ENCODE assay signal across 10 mouse cellular contexts in genomic region chr17:37190711-37191110, GRCm38 (mm10). TPM values are rescaled to one million over a fixed set of nuclear protein-coding genes. Genes with fewer than 3 reads are reported as not detected.
DNase-seq lines count a peak whose midpoint lies in the region; ATAC-seq and TF ChIP-seq lines count a peak whose summit lies in the region.
"Had no signal": no experiment of that assay in that cellular context is flagged by ENCODE, and none has a peak within 500 bp of the region (broad histone marks: within the 10 kb centered on the region; RNA-seq: fewer than 3 reads in every experiment).

No protein-coding gene starts in this region.

- no peak overlapping the region for H3K4me2 ChIP-seq in kidney, postnatal 0 days (ENCODE audit: low read length)
- H3K4me2 ChIP-seq: liver, embryonic 15.5 days had no signal

- 36% methylated on average over 2 of the region's 2 CpGs for WGBS in heart, embryonic 10.5 days
- 53% methylated on average over 2 of the region's 2 CpGs for WGBS in kidney, postnatal 0 days

- no peak overlapping the region for H3K9ac ChIP-seq in kidney, postnatal 0 days (ENCODE audit: low read depth, low read length)
- H3K9ac ChIP-seq: liver, embryonic 15.5 days had no signal

- no peaks in the 10 kb centered on the region for H3K9me3 ChIP-seq in heart, embryonic 10.5 days
- H3K9me3 ChIP-seq in kidney, postnatal 0 days (replicated peaks; ENCODE audit: low read length) = no peaks in the 10 kb centered on the region
- H3K9me3 ChIP-seq: liver, embryonic 15.5 days had no signal

- H3K27ac ChIP-seq in heart, embryonic 10.5 days = no peak overlapping the region
- no peak overlapping the region for H3K27ac ChIP-seq in kidney, postnatal 0 days
- H3K27ac ChIP-seq: liver, embryonic 15.5 days had no signal

- peaks cover 18% of the 10 kb centered on the region; the same call in 1 of the 2 replicates for H3K27me3 ChIP-seq in heart, embryonic 10.5 days (ENCODE audit: insufficient read depth, poor library complexity, severe bottlenecking)
- H3K27me3 ChIP-seq in kidney, postnatal 0 days (ENCODE audit: insufficient read depth, low read length) = peaks cover 6% of the 10 kb centered on the region; the same call in 1 of the 2 replicates

- ATAC-seq in kidney, postnatal 0 days (replicated peaks; ENCODE audit: low FRiP score, low read depth) = peak; percentile 57
- ATAC-seq in CD4-positive, CD25-positive, alpha-beta regulatory T cell, adult 4 months = no peak

- no peak for TF ChIP-seq CTCF in kidney, postnatal 0 days (IDR thresholded peaks at IDR 0.05; ENCODE audit: low read depth)

- DNase-seq in heart, postnatal 4 days = peak; percentile 66
- DNase-seq in heart, embryonic 10.5 days (ENCODE audit: low spot score) = no peak
- DNase-seq in urinary bladder, postnatal 36 days (ENCODE audit: low spot score in 2 of 2) = peak; percentile 11 to 16
- no peak for DNase-seq in urinary bladder, postnatal 4 days (ENCODE audit: low spot score in 2 of 2)
- peak; percentile 77 for DNase-seq in kidney, postnatal 0 days (ENCODE audit: low spot score)
- DNase-seq in spleen, adult 18-20 months = no peak
- DNase-seq in thymus, postnatal 4 days = no peak

- no peaks in the 10 kb centered on the region for H3K4me1 ChIP-seq in heart, embryonic 10.5 days
- no peaks in the 10 kb centered on the region for H3K4me1 ChIP-seq in kidney, postnatal 0 days (replicated peaks; ENCODE audit: insufficient read depth, low read length)
- H3K4me1 ChIP-seq: liver, embryonic 15.5 days had no signal

- no peaks in the 10 kb centered on the region for H3K36me3 ChIP-seq in heart, embryonic 10.5 days
- no peaks in the 10 kb centered on the region for H3K36me3 ChIP-seq in kidney, postnatal 0 days (ENCODE audit: insufficient read depth, low read length)
- H3K36me3 ChIP-seq: liver, embryonic 15.5 days had no signal

- H3K4me3 ChIP-seq in heart, embryonic 10.5 days = no peak overlapping the region
- no peak overlapping the region for H3K4me3 ChIP-seq in kidney, postnatal 0 days (replicated peaks; ENCODE audit: low read depth, low read length)
- H3K4me3 ChIP-seq: liver, embryonic 15.5 days had no signal

RNA-seq across cellular contexts. Expression of gene Ubd, which starts 3.0 kb away (rescaled TPM):
- total RNA-seq in heart, postnatal 4 days (2021) = not detected
- not detected in 2 replicates for polyA plus RNA-seq in heart, embryonic 10.5 days (2016; fragmentation: Nextera tagmentation; extraction: Ambion mirVana)
- not detected in 2 replicates for polyA plus RNA-seq in kidney, postnatal 0 days (2015; fragmentation: Nextera tagmentation; extraction: Ambion mirVana)
- under 1 TPM in 1 of 2 experiments, not detected in 1; 0.70 TPM for polyA plus RNA-seq in CD4-positive, CD25-positive, alpha-beta regulatory T cell, adult 4 months (2017; shearing (Covaris generic))
- polyA plus RNA-seq: liver, embryonic 15.5 days; stomach, embryonic 14.5 days had no signal

RNA-seq across cellular contexts. Expression of gene Olfr94, which starts 10.1 kb away (rescaled TPM):
- total RNA-seq in heart, postnatal 4 days (2021) = not detected
- not detected in 2 replicates for polyA plus RNA-seq in heart, embryonic 10.5 days (2016; fragmentation: Nextera tagmentation; extraction: Ambion mirVana)
- polyA plus RNA-seq in kidney, postnatal 0 days (2015; fragmentation: Nextera tagmentation; extraction: Ambion mirVana) = not detected in 2 replicates
- not detected for polyA plus RNA-seq in CD4-positive, CD25-positive, alpha-beta regulatory T cell, adult 4 months (2017; shearing (Covaris generic))
- polyA plus RNA-seq: liver, embryonic 15.5 days; stomach, embryonic 14.5 days had no signal

RNA-seq across cellular contexts. Expression of gene Olfr95, which starts 22.2 kb away (rescaled TPM):
- not detected for total RNA-seq in heart, postnatal 4 days (2021)
- not detected in 2 replicates for polyA plus RNA-seq in heart, embryonic 10.5 days (2016; fragmentation: Nextera tagmentation; extraction: Ambion mirVana)
- not detected in 2 replicates for polyA plus RNA-seq in kidney, postnatal 0 days (2015; fragmentation: Nextera tagmentation; extraction: Ambion mirVana)
- not detected for polyA plus RNA-seq in CD4-positive, CD25-positive, alpha-beta regulatory T cell, adult 4 months (2017; shearing (Covaris generic))
- polyA plus RNA-seq: liver, embryonic 15.5 days; stomach, embryonic 14.5 days had no signal

RNA-seq across cellular contexts. Expression of gene Olfr96, which starts 29.2 kb away (rescaled TPM):
- total RNA-seq in heart, postnatal 4 days (2021) = not detected
- not detected in 2 replicates for polyA plus RNA-seq in heart, embryonic 10.5 days (2016; fragmentation: Nextera tagmentation; extraction: Ambion mirVana)
- not detected in 2 replicates for polyA plus RNA-seq in kidney, postnatal 0 days (2015; fragmentation: Nextera tagmentation; extraction: Ambion mirVana)
- polyA plus RNA-seq in CD4-positive, CD25-positive, alpha-beta regulatory T cell, adult 4 months (2017; shearing (Covaris generic)) = not detected
- polyA plus RNA-seq: liver, embryonic 15.5 days; stomach, embryonic 14.5 days had no signal

RNA-seq across cellular contexts. Expression of gene Olfr93, which starts 29.4 kb away (rescaled TPM):
- not detected for total RNA-seq in heart, postnatal 4 days (2021)
- not detected in 2 replicates for polyA plus RNA-seq in heart, embryonic 10.5 days (2016; fragmentation: Nextera tagmentation; extraction: Ambion mirVana)
- not detected in 2 replicates for polyA plus RNA-seq in kidney, postnatal 0 days (2015; fragmentation: Nextera tagmentation; extraction: Ambion mirVana)
- not detected for polyA plus RNA-seq in CD4-positive, CD25-positive, alpha-beta regulatory T cell, adult 4 months (2017; shearing (Covaris generic))
- polyA plus RNA-seq: liver, embryonic 15.5 days; stomach, embryonic 14.5 days had no signal

Comparison
In these comparisons a context has a peak if more than half of its experiments do, and no peak if none do; other contexts are left out.
1. DNase-seq: peak in heart, postnatal 4 days (single experiment), urinary bladder, postnatal 36 days (2 of 2) and kidney, postnatal 0 days (single experiment); none in heart, embryonic 10.5 days (single experiment), urinary bladder, postnatal 4 days (0 of 2), spleen, adult 18-20 months (0 of 2) and thymus, postnatal 4 days (single experiment).